Mouse (Mus musculus): ENCODE measurements around the gene Mrps30. TPM values are rescaled to one million over a fixed set of nuclear protein-coding genes. Genes with fewer than 3 reads are reported as not detected.
"Not testable (repeated sequence)": the region's sequence is repeated elsewhere in the genome, so short reads cannot be mapped to it uniquely, and the experiment has no call there.

Gene Mrps30
- polyA plus RNA-seq, 1 experiment from 2014 or later: 27.2 TPM

DNA sequence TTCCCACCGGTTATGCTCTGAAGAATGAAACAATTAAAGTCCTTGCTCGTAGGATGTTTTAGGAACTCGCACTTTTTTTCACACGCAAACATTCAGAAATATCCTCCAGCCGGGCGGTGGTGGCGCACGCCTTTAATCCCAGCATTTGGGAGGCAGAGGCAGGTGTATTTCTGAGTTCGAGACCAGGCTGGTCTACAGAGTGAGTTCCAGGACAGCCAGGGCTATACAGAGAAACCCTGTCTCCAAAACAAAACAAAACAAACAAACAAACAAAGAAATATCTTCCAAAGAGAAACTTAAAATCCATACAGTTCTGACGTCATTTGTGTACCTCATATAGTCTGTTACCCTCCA is 373 bp upstream of the Mrps30 start:
- peaks cover 25% of the 10 kb centered on the region for H3K36me3 ChIP-seq (ENCODE audit: control insufficient read depth, insufficient read depth, low read length)
- peak overlapping the region; percentile 85 for H3K4me3 ChIP-seq (replicated peaks; ENCODE audit: low read depth, low read length)
- H3K4me2 ChIP-seq (ENCODE audit: low read length): peak overlapping the region; percentile 43
- H3K9me3 ChIP-seq (ENCODE audit: control insufficient read depth, low read length); H3K9ac ChIP-seq (replicated peaks; ENCODE audit: low read length); DNase-seq; H3K27ac ChIP-seq (replicated peaks; ENCODE audit: low read depth, low read length); H3K4me1 ChIP-seq (ENCODE audit: control insufficient read depth, insufficient read depth, low read length); H3K27me3 ChIP-seq (ENCODE audit: control insufficient read depth, insufficient read depth, low read length): not testable (repeated sequence)
- ATAC-seq (ENCODE audit: low FRiP score, low TSS enrichment): peak; percentile 58
- 10% methylated on average over 10 of the region's 10 CpGs for WGBS

DNA sequence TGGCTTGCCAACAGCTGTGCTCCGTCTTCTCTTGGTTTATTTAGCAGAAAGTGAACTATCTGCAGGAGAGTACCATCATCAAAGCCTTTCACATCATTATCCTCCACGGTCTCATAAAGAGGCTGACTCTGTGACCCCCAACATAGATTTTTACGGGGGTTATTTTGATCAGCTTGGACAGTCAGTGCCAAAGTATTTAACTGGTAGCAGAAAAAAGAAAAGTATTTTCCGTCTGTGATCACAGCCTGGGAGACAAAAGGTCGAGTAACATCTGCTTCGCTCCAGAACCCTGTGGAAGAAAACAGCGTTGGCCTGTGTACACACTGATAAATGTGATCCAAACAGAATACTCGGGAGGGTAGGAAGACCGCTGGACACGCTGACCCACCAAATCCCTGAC is 6.7 kb downstream of the Mrps30 start:
- H3K4me3 ChIP-seq (replicated peaks; ENCODE audit: low read depth, low read length): no peak overlapping the region
- peaks cover 62% of the 10 kb centered on the region for H3K36me3 ChIP-seq (ENCODE audit: control insufficient read depth, insufficient read depth, low read length)
- H3K4me2 ChIP-seq (ENCODE audit: low read length): no peak overlapping the region
- WGBS: 89% methylated on average over 10 of the region's 10 CpGs
- H3K9ac ChIP-seq (replicated peaks; ENCODE audit: low read length): no peak overlapping the region
- DNase-seq (no peak), ATAC-seq (ENCODE audit: low FRiP score, low TSS enrichment) (no peak)
- H3K4me1 ChIP-seq (ENCODE audit: control insufficient read depth, insufficient read depth, low read length): no peaks in the 10 kb centered on the region
- no peak overlapping the region for H3K27ac ChIP-seq (replicated peaks; ENCODE audit: low read depth, low read length)
- no peaks in the 10 kb centered on the region for H3K9me3 ChIP-seq (ENCODE audit: control insufficient read depth, low read length)
- no peaks in the 10 kb centered on the region for H3K27me3 ChIP-seq (ENCODE audit: control insufficient read depth, insufficient read depth, low read length)

DNA sequence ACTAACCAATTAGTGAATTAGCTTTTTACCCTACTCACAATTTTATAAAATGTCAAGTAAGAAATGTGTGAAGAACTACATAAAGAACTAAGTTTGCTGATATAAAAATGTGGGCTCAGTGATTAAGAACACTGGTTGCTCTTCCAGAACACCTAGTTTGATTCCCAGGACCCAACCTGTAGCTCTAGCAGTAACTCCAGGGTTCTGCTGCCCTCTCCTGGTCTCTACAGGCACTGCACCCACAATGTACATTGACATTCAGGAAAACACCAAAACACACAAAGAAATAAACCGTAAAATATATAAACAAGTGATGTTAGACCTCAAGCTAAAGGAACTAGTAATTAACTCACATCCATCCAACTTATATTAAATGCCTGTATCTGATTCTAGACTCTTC is 7.9 kb downstream of the Mrps30 start:
- no peak overlapping the region for H3K4me2 ChIP-seq (ENCODE audit: low read length)
- 72% methylated on average over 1 of the region's 1 CpGs for WGBS
- DNase-seq (peak; percentile 81), ATAC-seq (ENCODE audit: low FRiP score, low TSS enrichment) (no peak)
- no peaks in the 10 kb centered on the region for H3K4me1 ChIP-seq (ENCODE audit: control insufficient read depth, insufficient read depth, low read length)
- no peak overlapping the region for H3K9ac ChIP-seq (replicated peaks; ENCODE audit: low read length)
- no peaks in the 10 kb centered on the region for H3K27me3 ChIP-seq (ENCODE audit: control insufficient read depth, insufficient read depth, low read length)
- H3K27ac ChIP-seq (replicated peaks; ENCODE audit: low read depth, low read length): no peak overlapping the region
- no peak overlapping the region for H3K4me3 ChIP-seq (replicated peaks; ENCODE audit: low read depth, low read length)
- H3K9me3 ChIP-seq (ENCODE audit: control insufficient read depth, low read length): no peaks in the 10 kb centered on the region
- peaks cover 55% of the 10 kb centered on the region for H3K36me3 ChIP-seq (ENCODE audit: control insufficient read depth, insufficient read depth, low read length)

DNA sequence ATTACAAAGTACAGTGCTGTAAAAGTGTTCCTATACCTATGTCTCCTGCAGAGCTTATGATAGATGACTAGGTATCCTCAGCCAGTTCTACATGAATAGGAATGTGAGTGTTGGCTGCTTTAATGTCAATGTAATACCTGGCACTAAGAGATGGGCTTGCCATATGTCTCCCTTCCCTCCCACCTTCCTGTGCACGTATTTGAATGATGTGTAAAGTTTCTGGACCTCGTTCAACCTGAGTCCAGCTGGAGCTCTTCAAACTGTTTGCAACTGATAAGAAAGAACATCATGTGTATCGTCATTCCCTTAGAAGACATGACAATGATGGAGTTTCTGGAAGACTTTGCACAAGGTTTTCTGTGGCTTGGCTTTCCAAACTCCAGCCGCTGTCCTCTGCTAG is 14.2 kb downstream of the Mrps30 start:
- Histone ChIP-seq H3K36me3 (ENCODE audit: control insufficient read depth, insufficient read depth, low read length) (peaks cover 6% of the 10 kb centered on the region), H3K27ac (replicated peaks; ENCODE audit: low read depth, low read length) (no peak overlapping the region), H3K9me3 (ENCODE audit: control insufficient read depth, low read length) (no peaks in the 10 kb centered on the region), H3K27me3 (ENCODE audit: control insufficient read depth, insufficient read depth, low read length) (no peaks in the 10 kb centered on the region), H3K4me1 (ENCODE audit: control insufficient read depth, insufficient read depth, low read length) (no peaks in the 10 kb centered on the region), H3K4me3 (replicated peaks; ENCODE audit: low read depth, low read length) (no peak overlapping the region), H3K9ac (replicated peaks; ENCODE audit: low read length) (no peak overlapping the region), H3K4me2 (ENCODE audit: low read length) (no peak overlapping the region)
- WGBS: 95% methylated on average over 4 of the region's 4 CpGs
- no peak for ATAC-seq (ENCODE audit: low FRiP score, low TSS enrichment)
- DNase-seq: no peak

DNA sequence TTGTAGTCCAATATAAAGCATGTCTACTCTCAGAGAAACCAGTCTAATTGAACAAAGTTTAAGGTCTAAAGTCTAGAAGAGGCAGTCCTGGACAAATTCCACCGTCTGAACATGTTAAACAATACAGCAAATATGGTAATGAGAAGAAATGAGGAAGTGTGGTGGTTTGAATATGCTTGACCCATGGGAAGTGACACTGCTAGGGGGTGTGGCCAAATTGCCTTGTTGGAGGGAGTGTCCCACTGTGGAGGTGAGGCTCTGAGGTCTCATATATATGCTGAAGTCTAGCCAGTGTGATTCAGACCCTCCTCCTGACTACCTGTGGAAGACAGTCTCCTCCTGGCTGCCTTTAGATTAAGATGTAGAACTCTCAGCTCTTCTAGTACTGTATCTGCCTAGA is 21.3 kb downstream of the Mrps30 start:
- WGBS: 84% methylated on average over 1 of the region's 1 CpGs
- no peak overlapping the region for H3K4me2 ChIP-seq (ENCODE audit: low read length)
- ATAC-seq (ENCODE audit: low FRiP score, low TSS enrichment) (peak; percentile 58; the same call in 1 of the 2 replicates), DNase-seq (no peak)
- no peak overlapping the region for H3K27ac ChIP-seq (replicated peaks; ENCODE audit: low read depth, low read length)
- H3K4me3 ChIP-seq (replicated peaks; ENCODE audit: low read depth, low read length): no peak overlapping the region
- H3K36me3 ChIP-seq (ENCODE audit: control insufficient read depth, insufficient read depth, low read length): no peaks in the 10 kb centered on the region
- H3K9ac ChIP-seq (replicated peaks; ENCODE audit: low read length): no peak overlapping the region
- no peaks in the 10 kb centered on the region for H3K27me3 ChIP-seq (ENCODE audit: control insufficient read depth, insufficient read depth, low read length)
- H3K9me3 ChIP-seq (ENCODE audit: control insufficient read depth, low read length): no peaks in the 10 kb centered on the region
- no peaks in the 10 kb centered on the region for H3K4me1 ChIP-seq (ENCODE audit: control insufficient read depth, insufficient read depth, low read length)

DNA sequence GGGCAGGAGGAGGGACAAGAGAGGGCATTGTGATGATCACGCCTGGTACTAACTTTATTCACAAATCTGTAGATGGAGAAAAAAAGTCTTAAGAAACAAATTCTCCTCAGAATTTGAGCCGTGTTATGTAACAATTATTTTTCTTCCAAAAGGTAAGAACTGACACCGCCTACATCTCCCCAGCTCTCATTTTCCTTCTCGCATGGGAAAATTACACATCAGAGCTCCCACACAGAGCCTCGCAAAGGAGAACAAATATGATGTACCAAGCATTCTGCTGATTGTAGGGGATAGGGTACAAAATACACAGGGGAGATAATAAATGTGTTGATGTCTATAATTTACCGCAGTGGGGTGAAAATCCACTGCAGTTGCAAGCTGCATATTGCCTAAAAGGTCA is 23.7 kb downstream of the Mrps30 start:
- no peaks in the 10 kb centered on the region for H3K36me3 ChIP-seq (ENCODE audit: control insufficient read depth, insufficient read depth, low read length)
- no peaks in the 10 kb centered on the region for H3K4me1 ChIP-seq (ENCODE audit: control insufficient read depth, insufficient read depth, low read length)
- H3K9ac ChIP-seq (replicated peaks; ENCODE audit: low read length): no peak overlapping the region
- DNase-seq: no peak
- ATAC-seq (ENCODE audit: low FRiP score, low TSS enrichment): no peak
- H3K27me3 ChIP-seq (ENCODE audit: control insufficient read depth, insufficient read depth, low read length): no peaks in the 10 kb centered on the region
- no peak overlapping the region for H3K4me2 ChIP-seq (ENCODE audit: low read length)
- WGBS: 93% methylated on average over 6 of the region's 6 CpGs
- H3K9me3 ChIP-seq (ENCODE audit: control insufficient read depth, low read length): no peaks in the 10 kb centered on the region
- no peak overlapping the region for H3K4me3 ChIP-seq (replicated peaks; ENCODE audit: low read depth, low read length)
- no peak overlapping the region for H3K27ac ChIP-seq (replicated peaks; ENCODE audit: low read depth, low read length)

DNA sequence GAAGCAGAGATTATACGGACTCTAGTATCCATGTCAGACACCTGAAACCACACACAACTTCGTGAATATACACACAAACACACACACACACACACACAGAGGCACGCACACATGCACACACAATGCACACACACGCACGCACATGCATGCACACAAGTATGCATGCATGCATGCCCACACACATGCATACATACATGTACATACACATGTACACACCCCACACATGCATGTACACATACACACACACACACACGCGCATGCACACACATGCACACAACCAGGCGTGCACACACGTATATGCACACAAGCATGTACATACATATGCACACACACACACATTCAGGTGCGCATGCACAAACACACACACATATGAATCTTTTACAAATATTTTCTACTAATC is 36.2 kb downstream of the Mrps30 start:
- Histone ChIP-seq H3K36me3 (ENCODE audit: control insufficient read depth, insufficient read depth, low read length) (no peaks in the 10 kb centered on the region), H3K9me3 (ENCODE audit: control insufficient read depth, low read length) (no peaks in the 10 kb centered on the region), H3K9ac (replicated peaks; ENCODE audit: low read length) (no peak overlapping the region), H3K4me1 (ENCODE audit: control insufficient read depth, insufficient read depth, low read length) (no peaks in the 10 kb centered on the region), H3K4me3 (replicated peaks; ENCODE audit: low read depth, low read length) (no peak overlapping the region), H3K27me3 (ENCODE audit: control insufficient read depth, insufficient read depth, low read length) (no peaks in the 10 kb centered on the region), H3K27ac (replicated peaks; ENCODE audit: low read depth, low read length) (no peak overlapping the region), H3K4me2 (ENCODE audit: low read length) (no peak overlapping the region)
- no peak for DNase-seq
- 90% methylated on average over 10 of the region's 10 CpGs for WGBS
- ATAC-seq (ENCODE audit: low FRiP score, low TSS enrichment): 0 out of 2 replicates have a peak, but pooled peaks have one; percentile 40

DNA sequence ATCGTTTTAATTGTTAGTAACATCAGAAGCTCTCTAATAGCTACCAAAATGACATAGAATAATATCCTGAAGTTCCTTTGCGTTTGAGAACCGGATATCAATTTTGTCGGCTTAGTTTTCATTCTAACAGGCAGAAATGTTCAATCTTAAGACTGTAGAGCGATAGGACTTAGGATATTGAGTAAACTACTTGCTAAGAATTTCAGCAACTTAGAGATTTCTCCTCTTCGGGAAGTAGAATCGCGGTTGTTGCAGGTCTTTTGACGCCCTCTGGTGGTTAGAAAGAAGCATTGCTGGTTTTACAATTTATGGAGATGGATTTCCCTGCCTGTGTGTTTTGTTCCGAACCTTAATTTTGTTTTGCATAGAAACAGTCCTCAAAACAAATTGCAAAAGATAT is 36.8 kb downstream of the Mrps30 start:
- WGBS: 24% methylated on average over 10 of the region's 10 CpGs
- H3K4me2 ChIP-seq (ENCODE audit: low read length): no peak overlapping the region
- H3K36me3 ChIP-seq (ENCODE audit: control insufficient read depth, insufficient read depth, low read length): no peaks in the 10 kb centered on the region
- H3K9me3 ChIP-seq (ENCODE audit: control insufficient read depth, low read length): no peaks in the 10 kb centered on the region
- H3K4me3 ChIP-seq (replicated peaks; ENCODE audit: low read depth, low read length): no peak overlapping the region
- DNase-seq (peak; percentile 87), ATAC-seq (ENCODE audit: low FRiP score, low TSS enrichment) (no peak)
- no peak overlapping the region for H3K9ac ChIP-seq (replicated peaks; ENCODE audit: low read length)
- H3K27ac ChIP-seq (replicated peaks; ENCODE audit: low read depth, low read length): no peak overlapping the region
- H3K4me1 ChIP-seq (ENCODE audit: control insufficient read depth, insufficient read depth, low read length): no peaks in the 10 kb centered on the region
- H3K27me3 ChIP-seq (ENCODE audit: control insufficient read depth, insufficient read depth, low read length): no peaks in the 10 kb centered on the region
